Mouse (Mus musculus) adrenal gland, adult (tissue): ENCODE measurements at regions not wholly inside any gene's neighbourhood (a gene's known extent, or its start where the extent isn't known, plus 50 kb on each side); places are given as distances from the start of the nearest gene placed in this dataset.
"Not testable (repeated sequence)": the region's sequence is repeated elsewhere in the genome, so short reads cannot be mapped to it uniquely, and the experiment has no call there.

Experiments used
- DNase-seq, 2 experiments: peaks; one replicate each; pipeline ENCODE4 v3.0.0; 2022 to 2023; ENCODE audit warnings: low spot score in 1 of 2; ENCODE audit not compliant: inconsistent age in 2 of 2

DNA sequence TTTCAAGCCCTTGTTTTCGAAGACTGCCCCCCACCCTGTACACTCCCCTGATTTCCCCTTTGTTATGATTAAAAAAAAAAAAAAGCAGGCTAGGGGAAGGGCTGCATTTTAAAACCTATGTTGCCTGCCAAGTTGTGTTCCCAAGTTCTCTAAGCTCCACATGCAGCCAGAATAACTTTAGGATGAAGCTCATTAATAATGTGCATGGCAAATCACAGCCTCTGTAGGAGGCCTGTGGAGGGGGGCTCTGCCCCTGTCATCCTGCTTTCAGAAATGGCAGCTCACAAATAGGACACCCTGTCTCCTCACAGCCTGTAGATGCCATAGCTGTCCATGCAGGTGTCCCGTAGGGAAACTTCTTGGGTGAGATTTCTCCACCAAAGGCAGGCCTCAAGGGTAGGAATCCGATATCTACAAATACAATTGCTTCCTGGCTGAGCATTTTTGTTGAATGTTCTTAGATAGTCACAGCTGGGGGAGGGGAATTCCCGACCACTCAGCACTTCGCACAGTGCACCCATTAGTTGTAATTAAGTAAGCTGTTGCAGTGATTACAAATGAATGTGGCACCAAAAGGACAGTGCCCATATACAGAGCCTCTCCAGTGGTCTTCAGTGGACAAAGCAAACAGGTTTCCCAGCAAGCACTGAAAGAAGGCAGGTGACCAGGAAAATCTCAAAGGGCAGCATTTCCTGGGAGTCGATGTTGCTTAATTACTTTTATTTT is 389.1 kb upstream of the Klhl29 start:
- no peak for DNase-seq

GRCm38 (mm10) chr12:5764026-5764425 is 388.5 kb upstream of the Klhl29 start:
- no peak for DNase-seq

- no peak for DNase-seq
These were observed 386.9 kb upstream of the Klhl29 start for GRCm38 (mm10) chr12:5762306-5762927.

DNA sequence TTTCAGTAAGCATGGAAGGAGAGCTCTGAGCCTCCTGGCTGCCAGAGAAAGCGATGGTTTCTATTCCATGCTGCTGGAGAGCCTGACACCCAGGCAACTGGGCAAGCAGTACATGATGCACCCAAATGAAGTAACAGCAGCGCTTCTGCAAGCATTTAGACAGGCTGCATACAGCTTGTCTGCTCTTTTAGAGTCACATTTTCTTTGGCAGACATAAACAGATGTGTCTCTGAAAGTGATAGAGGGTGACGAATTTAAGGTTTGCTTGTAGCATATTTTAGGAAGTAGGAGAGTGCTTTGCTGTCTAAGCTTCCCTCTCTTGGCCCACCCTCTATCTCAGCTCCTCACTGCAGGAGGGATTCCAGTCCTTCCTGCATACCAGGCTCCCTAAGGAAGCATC is 384.0 kb upstream of the Klhl29 start:
- no peak for DNase-seq

DNA sequence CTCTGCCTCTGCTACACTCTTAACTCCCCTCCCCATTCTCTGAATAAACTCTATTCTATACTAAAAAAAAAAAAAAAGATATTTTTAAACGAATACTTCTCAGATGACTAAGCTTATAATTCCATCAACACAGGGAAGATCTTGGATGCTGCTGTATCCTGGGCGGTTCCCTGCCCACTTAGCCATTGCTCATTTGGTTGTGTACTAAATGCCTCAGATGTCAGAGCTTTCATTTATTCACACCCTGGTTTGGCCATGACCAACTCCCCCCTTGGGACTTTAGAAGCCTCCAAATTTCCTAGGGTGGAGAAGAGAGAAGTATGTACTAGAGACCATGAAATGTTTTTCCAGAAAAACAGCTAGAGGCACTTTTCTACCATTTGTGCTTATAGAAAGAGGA is 382.3 kb upstream of the Klhl29 start:
- DNase-seq: no peak

DNA sequence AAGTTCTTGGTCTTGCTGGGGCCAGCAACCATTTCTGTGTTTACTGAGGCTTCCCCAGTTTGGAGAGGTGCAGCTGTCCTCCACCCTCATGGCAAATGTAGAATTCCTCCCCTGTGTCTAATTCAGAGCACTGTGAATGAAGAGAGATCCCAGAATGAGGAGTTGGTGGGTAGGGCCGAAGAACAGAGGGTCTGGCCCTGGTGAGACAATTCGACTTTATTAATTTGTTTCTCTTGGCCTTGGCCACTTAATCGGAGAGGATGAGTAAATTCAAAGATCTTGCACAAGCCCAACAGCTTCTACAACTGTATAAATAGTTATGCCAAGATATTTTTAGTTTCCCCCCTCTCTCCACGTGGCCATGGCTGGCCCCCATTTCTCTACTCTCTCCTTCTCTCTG is 381.9 kb upstream of the Klhl29 start:
- peak in 1 of 2 experiments; percentile 31 for DNase-seq

- DNase-seq: peak; percentile 9 to 56
These were observed 378.3 kb upstream of the Klhl29 start for GRCm38 (mm10) chr12:5753831-5754230.

DNA sequence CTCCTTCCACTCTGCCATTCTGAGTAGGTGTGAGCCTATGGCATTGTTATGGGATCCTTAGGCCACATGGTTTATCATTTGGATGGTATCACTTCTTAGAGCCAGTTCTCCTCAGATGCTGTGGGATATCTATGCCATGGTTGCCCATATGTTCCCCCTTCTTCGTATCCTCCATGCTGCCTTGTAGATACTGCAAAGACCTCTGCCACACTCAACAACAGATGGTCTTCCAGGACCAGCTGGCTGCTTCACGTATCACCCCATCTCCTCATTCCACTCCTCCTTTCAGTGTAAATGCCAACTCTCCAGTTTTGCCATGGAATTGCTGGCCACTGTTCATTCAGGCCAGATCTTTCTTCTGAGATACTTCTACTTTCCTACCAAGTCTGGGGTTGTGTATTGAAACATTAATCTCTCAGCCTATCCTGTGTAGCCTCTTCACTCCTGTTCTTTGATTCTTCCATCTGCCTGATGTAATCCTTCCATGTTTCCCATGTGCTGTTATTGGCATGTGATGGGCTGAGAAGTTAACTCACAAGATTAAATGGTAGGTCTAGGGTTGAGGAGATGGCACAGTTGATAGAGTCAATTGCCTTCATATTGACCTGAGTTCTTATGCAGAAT is 368.7 kb upstream of the Klhl29 start:
- DNase-seq: no peak

- DNase-seq: no peak
These were observed 360.6 kb upstream of the Klhl29 start for GRCm38 (mm10) chr12:5736066-5736465.

GRCm38 (mm10) chr12:5734902-5735301 is 359.4 kb upstream of the Klhl29 start:
- no peak for DNase-seq

DNA sequence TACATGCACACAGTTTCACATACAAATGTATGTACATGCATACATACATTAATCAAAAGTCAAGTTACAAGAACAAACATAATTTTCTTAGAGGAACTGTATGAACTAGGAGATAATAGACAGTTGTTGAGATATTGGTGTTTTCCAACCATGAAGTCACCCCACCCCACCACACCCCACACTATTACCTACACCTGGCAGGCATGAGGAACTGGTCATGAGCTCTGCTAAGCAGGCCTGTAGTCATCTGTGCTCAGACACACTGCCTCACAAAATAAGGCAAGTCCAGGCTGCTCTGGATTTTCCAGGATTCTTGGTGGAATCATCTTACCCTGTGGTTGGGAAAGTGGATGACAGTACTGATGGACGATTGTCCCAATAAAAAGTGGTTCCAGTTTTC is 347.6 kb upstream of the Klhl29 start:
- DNase-seq: no peak

DNA sequence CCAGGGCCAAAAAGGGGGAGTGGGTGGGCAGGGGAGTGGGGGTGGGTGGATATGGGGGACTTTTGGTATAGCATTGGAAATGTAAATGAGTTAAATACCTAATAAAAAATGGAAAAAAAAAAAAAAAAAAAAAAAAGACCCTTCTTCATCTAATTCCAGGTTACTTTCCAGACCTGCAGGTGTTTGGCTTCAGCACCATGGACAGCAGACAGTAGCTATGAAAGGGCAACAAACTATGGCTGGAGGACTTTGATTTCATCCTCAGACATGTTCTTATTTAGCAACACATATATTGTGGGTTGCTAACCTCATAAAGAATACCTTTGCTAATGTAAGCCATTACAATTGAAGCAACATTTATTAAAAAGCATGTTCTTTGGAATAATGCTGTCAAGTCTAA is 342.0 kb upstream of the Klhl29 start:
- DNase-seq: peak in 1 of 2 experiments; percentile 41

DNA sequence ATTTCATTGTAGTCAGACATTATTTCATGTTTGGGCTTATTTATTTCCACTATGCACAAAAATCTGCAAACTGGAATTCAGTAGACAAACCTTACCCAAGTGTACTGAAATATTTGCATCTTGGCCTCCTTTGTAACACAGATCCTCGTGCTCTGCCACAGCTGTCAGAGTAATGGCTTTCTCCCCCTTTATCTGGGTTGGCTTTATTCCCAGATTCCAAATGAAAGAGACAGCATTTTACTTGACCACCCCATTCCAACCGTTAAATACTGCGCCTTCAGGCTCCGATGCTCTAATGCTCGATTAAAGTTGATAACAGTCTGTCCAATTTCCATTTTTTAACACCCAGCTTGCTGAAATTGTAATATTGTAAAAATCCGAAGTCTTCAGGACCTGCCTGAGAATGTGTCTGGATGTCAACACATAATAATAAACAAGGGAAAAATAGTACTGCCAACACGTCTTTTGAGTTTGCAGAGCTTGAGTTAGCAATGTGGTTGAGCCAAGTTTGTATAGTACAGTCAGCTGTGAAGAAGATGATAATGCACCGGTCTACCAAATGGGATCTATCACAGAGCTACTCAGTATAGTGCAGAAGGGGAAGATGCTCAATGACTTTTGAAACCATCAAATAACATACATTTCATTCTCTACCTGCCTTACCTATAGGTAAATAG is 323.4 kb upstream of the Klhl29 start:
- DNase-seq: no peak

- no peak for DNase-seq
These were observed 306.7 kb upstream of the Klhl29 start for GRCm38 (mm10) chr12:5682182-5682581.

- DNase-seq: not testable (repeated sequence)
These were observed 302.6 kb upstream of the Klhl29 start for GRCm38 (mm10) chr12:5678126-5678525.

- DNase-seq: peak in 1 of 2 experiments; percentile 56
These were observed 293.0 kb upstream of the Klhl29 start for GRCm38 (mm10) chr12:5668486-5668885.

DNA sequence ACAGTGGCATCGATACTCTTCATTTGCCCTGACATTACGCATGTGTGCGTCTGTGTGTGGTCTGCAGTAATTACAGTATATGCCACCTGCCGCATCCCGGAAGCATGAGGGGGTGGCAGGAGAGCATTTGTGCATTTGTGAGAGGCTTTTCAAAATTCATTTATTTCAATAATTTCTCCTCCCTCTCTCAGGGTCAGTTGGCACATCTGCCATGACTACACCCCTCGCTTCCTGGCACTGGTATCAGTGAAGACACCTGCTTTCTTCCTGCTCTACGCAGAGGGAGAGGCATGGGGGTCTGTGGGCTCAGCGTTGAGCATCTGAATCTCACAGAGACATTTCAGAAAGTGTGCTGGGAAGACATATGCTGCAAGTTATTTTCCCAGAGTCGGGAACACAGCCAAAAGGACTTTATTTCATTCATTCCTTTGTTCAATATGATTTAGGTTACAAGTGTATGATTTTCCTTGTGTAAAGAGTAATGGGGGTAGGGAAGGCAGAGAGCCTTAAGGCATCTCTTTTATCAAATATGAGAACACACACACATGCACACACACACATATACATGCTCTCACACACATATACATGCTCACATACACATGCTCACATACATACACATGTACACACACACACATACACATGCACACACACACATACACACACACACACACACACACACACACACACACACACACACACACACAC is 262.2 kb upstream of the Klhl29 start:
- DNase-seq: no peak

DNA sequence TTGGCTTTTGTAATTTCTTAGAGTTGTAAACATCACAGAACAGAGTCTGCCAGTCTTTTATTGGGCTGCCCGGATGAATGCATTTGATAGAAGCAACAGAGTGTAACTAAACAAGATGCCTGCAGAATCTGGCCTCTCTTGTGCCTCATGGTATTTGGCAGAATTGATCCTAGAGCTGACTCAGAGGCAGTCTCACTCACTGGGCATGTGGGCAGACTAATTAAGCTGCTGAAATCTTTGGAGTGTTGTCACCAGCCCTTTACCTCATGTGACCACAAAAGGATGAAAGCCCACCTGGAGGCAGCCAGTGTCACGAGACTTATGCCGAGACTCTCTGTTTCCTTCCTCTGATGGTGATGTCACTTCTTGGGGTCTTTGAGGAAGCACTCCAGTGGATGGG is 258.5 kb upstream of the Klhl29 start:
- no peak for DNase-seq

GRCm38 (mm10) chr12:5601084-5601654 is 225.7 kb upstream of the Klhl29 start:
- no peak for DNase-seq

GRCm38 (mm10) chr12:5599426-5599825 is 223.9 kb upstream of the Klhl29 start:
- DNase-seq: no peak

DNA sequence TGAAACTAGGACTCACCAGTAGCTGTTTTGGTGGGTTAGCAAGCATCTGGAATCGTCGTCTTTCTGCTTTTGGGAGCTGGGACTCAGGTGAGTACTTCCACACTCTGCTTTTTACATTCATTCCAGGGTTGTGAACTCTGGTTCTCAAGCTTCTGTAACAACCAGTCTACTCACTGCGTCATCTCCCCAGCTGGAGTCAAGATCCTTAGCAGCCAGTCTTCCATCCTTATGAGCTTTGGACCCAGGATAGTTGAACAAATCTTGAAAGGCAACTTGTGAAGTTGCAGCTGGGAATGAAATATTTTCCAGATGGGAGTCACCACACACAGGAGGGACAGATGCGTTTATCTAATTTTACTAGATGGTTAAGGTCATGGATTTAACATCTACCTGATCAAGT is 223.5 kb upstream of the Klhl29 start:
- DNase-seq: no peak
